Mouse (Mus musculus) heart, postnatal 0 days (tissue): ENCODE measurements around the gene Mrm3. TPM values are rescaled to one million over a fixed set of nuclear protein-coding genes. Genes with fewer than 3 reads are reported as not detected.

Experiments
- ATAC-seq: fragments of 200-750 bp; cut with Nextera tagmentation; 2 replicates; pipeline ENCODE4 v1.8.0; 2017; ENCODE audit warnings: low read depth, moderate number of reproducible peaks, moderate library complexity; ENCODE audit not compliant: insufficient read depth
- DNase-seq: peaks from one replicate; pipeline ENCODE4 v3.0.0-alpha.2; 2016; ENCODE audit warnings: low spot score
- H3K27ac ChIP-seq: fragments of 300-500 bp; sonication (generic); 2 replicates; pipeline ENCODE4 v1.5.1; 2014; ENCODE audit warnings: low read depth, mild to moderate bottlenecking
- H3K27me3 ChIP-seq: fragments of 300-500 bp; sonication (generic); 2 replicates; pipeline ENCODE4 v1.6.1; 2014; ENCODE audit warnings: low read length, mixed read lengths; ENCODE audit not compliant: control insufficient read depth, insufficient read depth
- H3K36me3 ChIP-seq: fragments of 300-500 bp; sonication (generic); replicated peaks from 2 replicates; pipeline ENCODE4 v1.6.1; 2014; ENCODE audit warnings: low read length, mixed read lengths; ENCODE audit not compliant: control insufficient read depth, insufficient read depth
- H3K4me1 ChIP-seq: fragments of 300-500 bp; sonication (generic); 2 replicates; pipeline ENCODE4 v1.6.1; 2014; ENCODE audit warnings: antibody characterized with exemption; ENCODE audit not compliant: control insufficient read depth, insufficient read depth
- H3K4me2 ChIP-seq: fragments of 300-500 bp; sonication (generic); 2 replicates; pipeline ENCODE4 v1.6.1; 2014; ENCODE audit warnings: low read depth, mild to moderate bottlenecking, low read length, moderate library complexity
- H3K4me3 ChIP-seq: fragments of 300-500 bp; sonication (generic); 2 replicates; pipeline ENCODE4 v1.5.1; 2014; ENCODE audit warnings: low read depth, low read length
- H3K9ac ChIP-seq: fragments of 300-500 bp; sonication (generic); replicated peaks from 2 replicates; pipeline ENCODE4 v1.6.1; 2014; ENCODE audit warnings: low read depth, low read length, mixed read lengths
- H3K9me3 ChIP-seq: fragments of 300-500 bp; sonication (generic); replicated peaks from 2 replicates; pipeline ENCODE4 v1.6.1; 2016; ENCODE audit warnings: low read length; ENCODE audit not compliant: control insufficient read depth
- CTCF ChIP-seq: IDR thresholded peaks from 2 replicates; pipeline ENCODE4 v1.5.1; 2016; ENCODE audit warnings: antibody characterized with exemption, control low read depth, low read depth
- EP300 ChIP-seq: IDR thresholded peaks from 2 replicates; pipeline ENCODE4 v1.6.1; 2016; ENCODE audit warnings: antibody characterized with exemption, low read depth
- WGBS: fragments of 180-500 bp; shearing (Covaris S2); extraction: QIAGEN DNeasy Blood & Tissue Kit; methylation state at CpG from one replicate; pipeline ENCODE4 v1.1.7; 2014; 5-methylcytosine and 5-hydroxymethylcytosine counted together
- polyA plus RNA-seq: library from polyadenylated mRNA; unstranded; fragments of >200 nt; fragmentation: Nextera tagmentation; extraction: Ambion mirVana; gene quantifications from 2 replicates; pipeline ENCODE4 v1.2.1, GENCODE M21; 2015
- total RNA-seq: library from RNA; depleted of rRNA; stranded (reverse); fragments of >200 nt; gene quantifications from 2 replicates; pipeline ENCODE4 v1.2.3, GENCODE M21; 2014; ENCODE audit warnings: low replicate concordance

Gene Mrm3
- total and polyA plus RNA-seq, 2 experiments from 2014 or later, result 31.8 to 39.5 TPM

DNA sequence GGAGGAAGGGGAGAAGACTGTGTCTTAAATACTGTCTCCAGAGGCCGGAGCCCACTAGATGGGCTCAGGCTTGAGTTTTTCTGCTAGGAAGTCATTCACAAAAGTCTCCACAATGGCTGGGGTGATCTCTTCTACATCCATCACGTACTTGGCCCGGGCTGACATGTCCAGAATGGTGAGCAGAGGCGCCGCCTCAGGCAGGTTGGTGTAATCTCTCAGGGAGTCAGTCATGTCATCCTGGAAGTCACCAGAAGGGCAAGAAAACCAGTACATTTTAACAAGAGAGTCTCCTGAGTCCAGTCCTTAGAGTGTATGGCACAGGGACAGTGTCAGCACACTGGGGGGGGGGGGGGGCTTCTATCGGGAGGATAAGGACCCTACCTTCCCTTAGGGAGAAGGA lies 15.0 kb downstream of the Mrm3 start:
- no peak overlapping the region for H3K27ac ChIP-seq
- DNase-seq (no peak), ATAC-seq (no peak)
- peaks cover 9% of the 10 kb centered on the region; the same call in 1 of the 2 replicates for H3K36me3 ChIP-seq
- H3K9me3 ChIP-seq, result no peaks in the 10 kb centered on the region
- no peak for TF ChIP-seq EP300
- H3K27me3 ChIP-seq, result no peaks in the 10 kb centered on the region
- H3K4me2 ChIP-seq, result no peak overlapping the region
- no peak overlapping the region for H3K4me3 ChIP-seq
- no peak overlapping the region for H3K9ac ChIP-seq
- no peaks in the 10 kb centered on the region for H3K4me1 ChIP-seq
- 78% methylated on average over 6 of the region's 6 CpGs for WGBS

DNA sequence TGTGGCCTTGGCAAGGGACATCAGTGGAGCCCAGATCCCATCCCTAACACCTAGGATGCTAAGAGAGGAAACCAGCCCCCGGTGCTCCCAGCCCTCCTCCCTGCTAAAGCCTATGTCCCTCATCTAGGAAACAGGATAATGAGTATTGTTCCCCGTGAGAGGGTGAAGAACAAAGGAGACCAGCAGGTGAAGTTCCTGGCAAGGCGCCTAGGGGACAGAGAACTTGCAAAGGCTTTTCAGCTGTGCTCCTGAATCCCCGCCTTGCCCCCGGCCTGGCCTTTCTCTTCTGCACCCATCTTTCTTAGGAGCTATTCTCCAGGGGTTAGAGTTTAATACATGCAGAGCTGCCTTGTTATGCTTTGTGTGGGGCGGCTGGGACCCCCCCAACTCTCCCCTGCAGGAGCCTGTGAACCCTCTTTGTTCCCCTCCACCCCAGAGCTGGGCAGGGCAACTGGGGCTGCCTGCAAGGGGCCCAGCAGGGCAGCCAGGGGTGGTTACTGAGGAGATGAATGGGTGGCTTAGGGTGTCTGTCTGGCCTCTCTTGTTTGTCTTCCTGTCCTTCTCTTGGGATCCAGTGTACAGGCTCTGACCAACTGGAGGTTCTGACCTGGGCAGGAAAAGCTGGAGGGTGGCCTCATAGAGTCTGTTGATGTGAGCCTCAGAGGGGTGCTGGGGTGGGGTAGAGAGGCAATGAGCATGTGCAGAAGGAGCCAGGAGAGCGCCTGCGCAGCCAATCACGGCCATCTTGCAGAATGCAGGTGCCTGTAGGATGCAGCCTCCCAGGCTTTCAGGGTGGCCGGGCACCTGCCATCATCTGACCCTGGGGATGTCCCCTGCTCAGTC lies 16.9 kb downstream of the Mrm3 start:
- no peak for DNase-seq
- WGBS, result 83% methylated on average over 10 of the region's 10 CpGs
- H3K9me3 ChIP-seq, result no peaks in the 10 kb centered on the region
- no peak for TF ChIP-seq EP300
- TF ChIP-seq CTCF, result no peak
- no peaks in the 10 kb centered on the region for H3K4me1 ChIP-seq
- H3K4me3 ChIP-seq, result no peak overlapping the region
- H3K9ac ChIP-seq, result no peak overlapping the region
- H3K36me3 ChIP-seq, result peaks cover 9% of the 10 kb centered on the region; the same call in 1 of the 2 replicates
- H3K4me2 ChIP-seq, result no peak overlapping the region
- no peak overlapping the region for H3K27ac ChIP-seq
- no peak for ATAC-seq
- H3K27me3 ChIP-seq, result no peaks in the 10 kb centered on the region

DNA sequence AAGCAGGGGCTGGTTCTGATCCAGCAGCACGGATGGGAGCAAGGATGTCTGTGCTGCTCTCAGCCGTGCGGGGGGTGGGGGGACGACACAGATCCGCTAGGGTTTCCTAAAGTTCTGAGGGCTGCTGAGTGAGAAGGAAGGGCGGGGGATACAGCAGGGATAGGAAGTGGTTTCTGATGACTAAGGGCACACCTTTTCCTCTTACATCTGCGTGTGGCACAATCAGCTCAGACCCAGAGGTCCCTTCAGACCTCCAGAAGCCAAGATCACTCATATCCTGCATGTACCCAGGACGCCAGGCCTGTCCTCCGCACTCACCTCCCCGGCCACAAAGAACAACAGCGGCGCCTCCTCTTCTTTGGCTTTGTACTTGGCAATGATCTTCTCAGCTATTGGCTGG lies 17.7 kb downstream of the Mrm3 start:
- TF ChIP-seq EP300, result no peak
- TF ChIP-seq CTCF, result no peak
- Histone ChIP-seq H3K27ac (no peak overlapping the region), H3K4me2 (no peak overlapping the region), H3K4me3 (no peak overlapping the region), H3K4me1 (no peaks in the 10 kb centered on the region), H3K9me3 (no peaks in the 10 kb centered on the region), H3K27me3 (no peaks in the 10 kb centered on the region), H3K9ac (no peak overlapping the region), H3K36me3 (0 out of 2 replicates have a peak, but pooled peaks cover 9% of the 10 kb centered on the region)
- 62% methylated on average over 12 of the region's 12 CpGs for WGBS
- DNase-seq (no peak), ATAC-seq (0 out of 2 replicates have a peak, but pooled peaks have one; percentile 36)

DNA sequence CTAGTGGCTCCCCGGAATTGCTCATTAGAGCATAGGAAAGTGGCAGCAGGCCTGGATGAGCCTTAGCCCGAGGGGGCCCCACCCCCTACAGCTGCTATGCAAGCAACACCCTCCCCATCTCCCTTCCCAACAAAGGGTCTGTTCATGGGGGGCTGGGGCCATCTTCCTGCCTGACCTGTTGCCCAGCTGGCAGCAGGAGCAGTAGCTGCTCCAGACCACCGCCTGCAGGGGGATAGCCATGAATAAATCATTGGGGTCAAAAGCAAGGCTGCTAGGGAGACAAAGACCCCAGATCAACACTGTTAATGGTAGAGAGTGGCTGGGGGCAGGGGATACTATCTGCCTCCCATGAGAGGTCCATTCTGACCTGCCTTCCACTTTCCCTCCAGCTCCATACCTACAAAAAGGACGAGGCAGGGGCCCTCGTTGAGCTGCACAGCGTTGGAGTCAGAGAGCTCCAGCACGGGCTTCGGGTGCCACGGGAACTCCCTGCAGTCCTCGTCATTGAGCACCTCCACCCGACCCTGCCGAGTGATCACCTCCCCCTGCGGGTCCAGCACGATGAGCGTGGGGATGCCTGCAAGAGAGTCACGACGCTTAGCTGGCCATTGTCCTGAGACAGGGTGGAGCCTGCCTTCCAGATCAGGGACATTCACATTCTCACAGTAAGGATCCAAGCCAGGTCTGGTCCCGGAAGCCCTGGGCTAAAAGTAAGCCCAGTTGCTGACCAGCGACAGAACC lies 19.3 kb downstream of the Mrm3 start:
- WGBS, result 29% methylated on average over 19 of the region's 19 CpGs
- no peaks in the 10 kb centered on the region for H3K4me1 ChIP-seq
- H3K9ac ChIP-seq, result no peak overlapping the region
- no peak overlapping the region for H3K27ac ChIP-seq
- ATAC-seq (no peak), DNase-seq (no peak)
- H3K9me3 ChIP-seq, result no peaks in the 10 kb centered on the region
- H3K4me2 ChIP-seq, result no peak overlapping the region
- TF ChIP-seq EP300 (no peak), CTCF (no peak)
- H3K36me3 ChIP-seq, result 0 out of 2 replicates have a peak, but pooled peaks cover 9% of the 10 kb centered on the region
- no peaks in the 10 kb centered on the region for H3K27me3 ChIP-seq
- H3K4me3 ChIP-seq, result no peak overlapping the region

DNA sequence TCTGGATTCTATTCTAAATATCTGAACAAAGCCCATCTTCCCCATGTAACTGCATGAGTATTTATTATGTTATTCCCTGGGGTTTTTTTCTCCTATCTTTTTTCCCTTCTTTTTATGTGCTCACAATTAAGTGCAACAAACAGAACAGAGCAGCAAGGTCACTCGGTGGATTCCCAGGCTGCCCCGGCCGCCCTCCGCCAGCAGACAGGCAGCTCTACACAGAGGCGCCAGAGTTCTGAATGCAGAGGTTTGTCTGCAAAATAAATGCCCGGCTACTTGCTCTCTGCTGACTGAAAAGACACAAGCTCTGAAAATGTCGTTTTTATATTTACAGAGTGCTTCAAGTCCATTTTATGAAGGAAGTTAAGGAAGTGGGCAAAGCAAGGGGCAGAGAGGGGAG lies 24.0 kb downstream of the Mrm3 start:
- Histone ChIP-seq H3K9me3 (no peaks in the 10 kb centered on the region), H3K4me3 (no peak overlapping the region), H3K27ac (no peak overlapping the region), H3K4me1 (no peaks in the 10 kb centered on the region), H3K27me3 (no peaks in the 10 kb centered on the region), H3K36me3 (0 out of 2 replicates have a peak, but pooled peaks cover 3% of the 10 kb centered on the region), H3K4me2 (no peak overlapping the region), H3K9ac (no peak overlapping the region)
- ATAC-seq (no peak), DNase-seq (no peak)
- no peak for TF ChIP-seq CTCF
- TF ChIP-seq EP300, result no peak
- 73% methylated on average over 7 of the region's 7 CpGs for WGBS
